Mouse (Mus musculus) hindbrain, embryonic 14.5 days (tissue): ENCODE data around the gene Lrfn2. TPM values are rescaled to one million over a fixed set of nuclear protein-coding genes. Genes with fewer than 3 reads are reported as not detected.

Experiments used
- ATAC-seq: fragments of 200-750 bp; cut with Nextera tagmentation; 2 replicates; pipeline ENCODE4 v1.8.0; 2017; ENCODE audit warnings: moderate number of reproducible peaks, mild to moderate bottlenecking, moderate TSS enrichment, moderate library complexity; ENCODE audit not compliant: low FRiP score
- DNase-seq: peaks from one replicate; pipeline ENCODE4 v3.0.0-alpha.2; 2015; ENCODE audit warnings: low spot score
- H3K27ac ChIP-seq: fragments of 300-500 bp; sonication (generic); 2 replicates; pipeline ENCODE4 v1.5.1; 2014; ENCODE audit warnings: mild to moderate bottlenecking, moderate library complexity
- H3K27me3 ChIP-seq: fragments of 300-500 bp; sonication (generic); 2 replicates; pipeline ENCODE4 v1.6.1; 2014; ENCODE audit warnings: mild to moderate bottlenecking, low read length, mixed read lengths; ENCODE audit not compliant: control insufficient read depth, insufficient read depth
- H3K36me3 ChIP-seq: fragments of 300-500 bp; sonication (generic); replicated peaks from 2 replicates; pipeline ENCODE4 v1.6.1; 2014; ENCODE audit not compliant: control insufficient read depth, insufficient read depth
- H3K4me1 ChIP-seq: fragments of 300-500 bp; sonication (generic); replicated peaks from 2 replicates; pipeline ENCODE4 v1.6.1; 2014; ENCODE audit warnings: antibody characterized with exemption, low read length, mixed read lengths; ENCODE audit not compliant: control insufficient read depth, insufficient read depth
- H3K4me2 ChIP-seq: fragments of 300-500 bp; sonication (generic); replicated peaks from 2 replicates; pipeline ENCODE4 v1.6.1; 2014; ENCODE audit warnings: mild to moderate bottlenecking, moderate library complexity
- H3K4me3 ChIP-seq: fragments of 300-500 bp; sonication (generic); replicated peaks from 2 replicates; pipeline ENCODE4 v1.5.1; 2014; ENCODE audit warnings: mild to moderate bottlenecking, low read length
- H3K9ac ChIP-seq: fragments of 300-500 bp; sonication (generic); 2 replicates; pipeline ENCODE4 v1.6.1; 2014
- H3K9me3 ChIP-seq: fragments of 300-500 bp; sonication (generic); 2 replicates; pipeline ENCODE4 v1.6.1; 2016; ENCODE audit warnings: low read length; ENCODE audit not compliant: control insufficient read depth
- WGBS: fragments of 180-500 bp; shearing (Covaris S2); extraction: QIAGEN DNeasy Blood & Tissue Kit; methylation state at CpG from one replicate; pipeline ENCODE4 v1.1.7; 2014; 5-methylcytosine and 5-hydroxymethylcytosine counted together
- microRNA-seq: library from miRNA; unstranded; fragments of <30 nt; microRNA quantifications from one replicate; pipeline ENCODE4, GENCODE M21; 2016
- polyA plus RNA-seq: library from polyadenylated mRNA; unstranded; fragments of >200 nt; fragmentation: Nextera tagmentation; extraction: Ambion mirVana; gene quantifications from 2 replicates; pipeline ENCODE4 v1.2.1, GENCODE M21; 2014

Lrfn2 gene
- polyA plus RNA-seq, 1 experiment from 2014 or later = 7.9 TPM

DNA sequence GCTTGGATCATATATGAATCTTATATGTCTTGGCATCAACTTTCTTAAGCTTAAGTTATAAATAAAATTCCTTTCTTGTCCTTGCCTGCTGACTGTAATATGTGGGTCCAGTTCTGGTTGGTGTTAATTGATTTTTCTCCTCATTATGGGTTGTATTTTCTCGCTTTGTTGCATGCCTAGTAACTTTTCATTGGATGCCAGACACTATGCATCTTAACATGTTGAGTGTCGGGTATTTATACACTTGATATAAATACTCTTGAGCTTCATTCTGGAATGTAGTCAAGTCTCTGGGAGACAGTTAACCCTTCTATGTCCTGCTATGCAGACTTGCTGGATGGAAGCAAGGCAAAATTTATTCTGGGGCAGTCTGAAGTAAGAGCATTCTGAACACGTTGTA, 192.5 kb downstream of the Lrfn2 start:
- no peak overlapping the region for H3K9ac ChIP-seq
- no peak for DNase-seq
- H3K27ac ChIP-seq = no peak overlapping the region
- no peaks in the 10 kb centered on the region for H3K4me1 ChIP-seq
- no peak overlapping the region for H3K4me2 ChIP-seq
- no peaks in the 10 kb centered on the region for H3K36me3 ChIP-seq
- no peaks in the 10 kb centered on the region for H3K27me3 ChIP-seq
- 82% methylated on average over 3 of the region's 3 CpGs for WGBS
- no peaks in the 10 kb centered on the region for H3K9me3 ChIP-seq
- H3K4me3 ChIP-seq = no peak overlapping the region
- no peak for ATAC-seq

Small RNA genes within 50 kb of the gene (microRNA-seq; reads per million reads assigned to microRNA genes)
- not detected for gene Gm44304
